In the genomic region with DNA sequence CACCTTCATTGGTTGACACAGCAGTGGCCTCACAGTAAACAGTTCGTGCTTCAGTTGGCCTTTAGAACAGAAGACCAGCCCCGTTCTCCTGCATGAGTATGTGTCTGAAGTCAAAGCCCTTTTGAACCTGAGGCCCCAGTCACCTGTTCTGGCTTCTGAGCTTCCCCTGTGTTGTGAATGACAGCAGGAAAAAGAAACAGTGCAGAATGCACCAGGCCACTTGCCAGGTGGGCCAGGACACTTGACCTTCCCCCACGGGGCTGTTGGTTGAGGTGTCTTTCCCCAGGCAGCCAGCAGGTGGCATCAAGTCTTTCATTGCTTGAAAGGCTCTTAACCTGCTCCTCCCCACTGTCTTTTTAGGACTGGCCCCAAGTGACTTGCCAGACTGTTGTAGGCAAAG, we compare ENCODE assay signal across 9 mouse cellular contexts.
DNase-seq lines count a peak whose midpoint lies in the region; ATAC-seq lines count a peak whose summit lies in the region.
"Had no signal": no experiment of that assay in that cellular context is flagged by ENCODE, and none has a peak within 500 bp of the region (broad histone marks: within the 10 kb centered on the region; RNA-seq: fewer than 3 reads in every experiment).

No protein-coding gene starts in this region.

- H3K4me2 ChIP-seq in heart, embryonic 11.5 days, result no peak overlapping the region
- H3K4me2 ChIP-seq: neural tube, embryonic 13.5 days had no signal

- no peaks in the 10 kb centered on the region for H3K36me3 ChIP-seq in heart, embryonic 11.5 days (ENCODE audit: control insufficient read depth, insufficient read depth, low read length)
- no peaks in the 10 kb centered on the region for H3K36me3 ChIP-seq in embryonic facial prominence, embryonic 10.5 days (replicated peaks)
- H3K36me3 ChIP-seq: neural tube, embryonic 13.5 days had no signal

- peak; percentile 87 for DNase-seq in heart, adult 11 months
- peak; percentile 52 for DNase-seq in 3T3-L1 (ENCODE audit: low read depth, low spot score)
- peak; percentile 58 for DNase-seq in adrenal gland, adult 2 months
- peak; percentile 71 for DNase-seq in embryonic facial prominence, embryonic 10.5 days (ENCODE audit: low spot score)
- peak; percentile 83 for DNase-seq in kidney, postnatal 10 days
- peak; percentile 76 for DNase-seq in thymus, postnatal 4 days

- no peak overlapping the region for H3K4me3 ChIP-seq in heart, embryonic 11.5 days (ENCODE audit: low read depth, low read length)
- no peak overlapping the region for H3K4me3 ChIP-seq in embryonic facial prominence, embryonic 10.5 days
- H3K4me3 ChIP-seq: neural tube, embryonic 13.5 days had no signal

- peaks cover 4% of the 10 kb centered on the region for H3K4me1 ChIP-seq in heart, embryonic 11.5 days (ENCODE audit: control insufficient read depth, insufficient read depth, low read length)
- H3K4me1 ChIP-seq in embryonic facial prominence, embryonic 10.5 days, result peaks cover 7% of the 10 kb centered on the region; the same call in 1 of the 2 replicates
- H3K4me1 ChIP-seq: neural tube, embryonic 13.5 days had no signal

- ATAC-seq in heart, embryonic 11.5 days (replicated peaks; ENCODE audit: insufficient number of reproducible peaks, low FRiP score, low TSS enrichment), result no peak
- 0 out of 2 replicates have a peak, but pooled peaks have one; percentile 45 for ATAC-seq in monocyte, adult 5-6 weeks (replicated peaks; ENCODE audit: insufficient number of reproducible peaks, low FRiP score, low TSS enrichment, poor library complexity, severe bottlenecking)

- H3K9me3 ChIP-seq in heart, embryonic 11.5 days (replicated peaks; ENCODE audit: control insufficient read depth, low read length), result no peaks in the 10 kb centered on the region
- H3K9me3 ChIP-seq in embryonic facial prominence, embryonic 10.5 days, result no peaks in the 10 kb centered on the region
- H3K9me3 ChIP-seq: neural tube, embryonic 13.5 days had no signal

- 47% methylated on average over 3 of the region's 3 CpGs for WGBS in heart, embryonic 11.5 days (ENCODE audit: insufficient replicate concordance)
- 62% methylated on average over 3 of the region's 3 CpGs for WGBS in embryonic facial prominence, embryonic 10.5 days

- no peak overlapping the region for H3K9ac ChIP-seq in heart, embryonic 11.5 days (ENCODE audit: low read depth, low read length)
- H3K9ac ChIP-seq: neural tube, embryonic 13.5 days had no signal

- H3K27ac ChIP-seq in heart, embryonic 11.5 days (ENCODE audit: low read depth, low read length), result no peak overlapping the region
- no peak overlapping the region for H3K27ac ChIP-seq in embryonic facial prominence, embryonic 10.5 days (replicated peaks)
- H3K27ac ChIP-seq: neural tube, embryonic 13.5 days had no signal

- H3K27me3 ChIP-seq in heart, embryonic 11.5 days (ENCODE audit: control insufficient read depth, insufficient read depth, low read length), result no peaks in the 10 kb centered on the region
- no peaks in the 10 kb centered on the region for H3K27me3 ChIP-seq in embryonic facial prominence, embryonic 10.5 days (replicated peaks; ENCODE audit: low read depth, poor library complexity, severe bottlenecking)
- H3K27me3 ChIP-seq: neural tube, embryonic 13.5 days had no signal
